Mouse (Mus musculus): ENCODE results near the gene Dgkb.

Dgkb gene

DNA sequence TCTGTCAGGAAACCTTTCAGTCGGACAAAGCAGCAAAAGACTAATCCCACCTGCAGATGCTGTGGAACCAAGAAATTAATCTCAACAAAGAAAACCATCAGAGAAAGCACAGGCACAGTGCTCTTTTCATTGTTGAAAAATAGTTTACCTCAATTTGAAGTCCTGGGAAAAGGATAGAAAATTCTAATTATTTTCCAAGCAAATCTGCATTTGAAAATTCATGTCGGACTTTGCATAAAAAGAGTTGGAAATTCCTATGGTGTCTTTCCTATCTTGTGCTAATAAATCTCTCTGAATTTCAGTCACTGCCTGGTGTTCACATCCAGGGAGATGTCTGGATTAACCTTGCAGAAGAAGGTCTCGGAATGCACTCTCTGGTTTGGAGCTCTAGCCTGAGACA lies at the start of gene Dgkb:
Gene Dgkb, plus strand, starts transcription at position 301 of the 400 bp plus-strand sequence.
- DNase-seq (ENCODE audit: low spot score in 2 of 2): no peak

DNA sequence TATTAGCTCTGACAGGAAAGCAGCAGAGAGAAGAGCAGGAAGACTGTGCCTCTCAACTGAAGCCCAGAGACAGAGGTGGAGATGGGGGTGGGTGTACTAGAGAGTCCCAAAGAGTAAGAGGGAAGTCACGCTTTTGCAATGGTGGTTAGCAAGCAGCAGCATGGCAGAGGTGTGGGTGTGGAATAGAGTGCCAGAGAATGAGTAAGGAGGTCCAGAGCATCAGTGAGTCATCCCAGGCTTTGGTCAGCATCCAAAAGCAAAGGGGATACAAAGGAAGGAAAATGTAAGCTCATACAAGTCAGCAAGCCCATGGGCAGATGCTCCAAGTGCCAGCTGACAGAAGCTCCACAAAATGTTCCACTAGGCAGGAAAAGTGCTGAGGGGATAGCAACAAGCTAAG lies 47.7 kb upstream of the Dgkb start:
- no peak for DNase-seq (ENCODE audit: low spot score in 2 of 2)

DNA sequence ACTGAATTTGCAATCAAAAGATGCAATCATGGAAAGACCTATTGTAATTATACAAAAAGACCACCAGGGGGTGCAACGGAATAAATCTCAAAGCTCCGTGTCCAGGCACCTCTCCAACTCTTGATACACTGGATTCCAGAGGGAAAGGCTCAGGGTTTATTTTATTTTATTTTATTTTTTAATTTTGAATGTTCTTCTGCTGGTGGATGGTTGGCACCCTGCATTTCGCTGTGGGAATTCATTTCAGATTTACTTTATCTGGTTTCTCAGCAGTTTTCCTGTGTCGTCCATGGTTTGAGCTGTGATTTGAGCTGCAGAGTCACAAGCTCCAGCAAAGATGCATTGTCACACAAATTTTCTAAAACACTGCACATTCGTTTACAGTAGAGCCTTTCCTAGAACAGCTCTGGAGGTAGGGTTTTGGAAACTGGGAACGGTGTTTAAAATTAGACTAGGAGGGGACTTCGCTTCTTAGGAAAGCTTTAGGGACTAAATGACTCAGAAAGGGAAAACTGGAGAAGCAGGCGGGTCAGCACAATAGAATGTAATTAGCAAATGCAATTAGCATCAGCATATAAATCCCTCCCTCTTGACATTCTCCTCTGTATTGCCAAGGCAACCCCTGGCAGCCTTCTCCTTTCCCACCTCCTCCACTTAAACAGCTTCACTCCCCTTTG lies 43.7 kb upstream of the Dgkb start:
- no peak for DNase-seq (ENCODE audit: low spot score in 2 of 2)

DNA sequence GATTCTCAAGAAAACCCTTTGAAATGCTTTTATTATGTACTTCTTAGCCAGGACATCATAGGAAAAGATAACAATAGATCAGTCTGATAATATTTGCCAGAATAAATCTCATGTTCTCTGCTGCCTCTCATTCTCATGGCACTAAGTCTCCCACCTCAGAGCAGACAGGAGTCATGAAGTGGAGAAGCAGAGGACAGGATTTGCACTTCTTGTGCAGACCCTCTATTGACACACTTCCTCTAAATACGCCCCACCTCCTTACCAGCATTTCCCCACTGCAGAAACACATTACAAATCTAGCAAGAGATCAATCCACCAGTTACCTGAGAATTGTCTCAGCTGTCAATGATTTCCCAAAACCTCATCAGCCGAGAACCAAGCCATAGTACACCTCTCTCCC lies 42.9 kb upstream of the Dgkb start:
- DNase-seq (ENCODE audit: low spot score in 2 of 2): no peak

DNA sequence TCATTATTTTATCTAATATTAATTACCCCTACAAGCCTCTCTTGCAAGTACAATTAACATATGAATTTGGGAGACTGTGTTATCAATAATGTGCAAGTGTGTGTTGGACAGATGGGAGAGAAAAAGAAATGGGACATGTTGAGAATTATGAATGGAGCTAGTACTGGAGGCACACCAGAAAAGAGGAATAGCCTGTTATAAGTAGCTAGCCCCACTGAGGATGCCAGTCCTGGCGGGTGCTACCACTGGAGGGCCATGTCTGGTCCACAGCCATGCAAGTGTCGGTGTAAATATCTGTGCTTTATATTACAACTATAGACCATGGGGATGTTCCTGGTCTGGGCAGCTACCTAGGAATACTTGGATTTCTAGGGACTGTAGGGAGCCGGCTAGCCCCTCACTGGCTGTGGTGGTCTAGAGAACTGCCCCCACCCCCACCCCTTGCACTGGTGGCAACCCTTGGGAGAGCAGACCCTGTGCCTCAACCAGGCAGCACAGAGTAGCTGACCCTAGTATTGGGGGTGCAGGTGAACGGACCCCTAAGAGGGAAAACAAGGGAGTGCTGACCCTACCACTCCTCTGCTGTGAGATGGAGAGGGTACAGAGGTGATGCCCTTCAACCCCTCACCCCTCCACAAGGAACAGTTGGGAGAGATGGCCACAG lies 21.1 kb upstream of the Dgkb start:
- DNase-seq (ENCODE audit: low spot score in 2 of 2): no peak

DNA sequence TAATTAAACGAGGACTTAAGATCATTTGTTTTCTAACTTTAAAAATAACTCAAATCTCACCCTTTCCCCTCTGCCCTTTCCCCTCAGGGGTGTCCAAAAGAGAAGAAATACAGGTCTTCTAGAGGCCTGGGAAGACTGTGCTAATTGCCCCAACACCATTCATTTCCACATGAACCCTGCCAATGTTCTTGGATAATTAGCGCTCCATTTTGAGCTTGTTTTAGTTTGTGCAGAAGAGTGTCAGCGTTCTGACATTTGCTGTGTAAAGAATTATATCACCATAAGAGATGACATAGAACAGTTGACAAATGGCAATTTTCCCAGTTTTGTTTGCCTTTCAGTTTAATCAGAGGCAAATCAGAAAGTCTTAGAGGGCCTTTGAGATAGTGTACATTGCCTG lies 3.4 kb upstream of the Dgkb start:
- DNase-seq (ENCODE audit: low spot score in 2 of 2): no peak

DNA sequence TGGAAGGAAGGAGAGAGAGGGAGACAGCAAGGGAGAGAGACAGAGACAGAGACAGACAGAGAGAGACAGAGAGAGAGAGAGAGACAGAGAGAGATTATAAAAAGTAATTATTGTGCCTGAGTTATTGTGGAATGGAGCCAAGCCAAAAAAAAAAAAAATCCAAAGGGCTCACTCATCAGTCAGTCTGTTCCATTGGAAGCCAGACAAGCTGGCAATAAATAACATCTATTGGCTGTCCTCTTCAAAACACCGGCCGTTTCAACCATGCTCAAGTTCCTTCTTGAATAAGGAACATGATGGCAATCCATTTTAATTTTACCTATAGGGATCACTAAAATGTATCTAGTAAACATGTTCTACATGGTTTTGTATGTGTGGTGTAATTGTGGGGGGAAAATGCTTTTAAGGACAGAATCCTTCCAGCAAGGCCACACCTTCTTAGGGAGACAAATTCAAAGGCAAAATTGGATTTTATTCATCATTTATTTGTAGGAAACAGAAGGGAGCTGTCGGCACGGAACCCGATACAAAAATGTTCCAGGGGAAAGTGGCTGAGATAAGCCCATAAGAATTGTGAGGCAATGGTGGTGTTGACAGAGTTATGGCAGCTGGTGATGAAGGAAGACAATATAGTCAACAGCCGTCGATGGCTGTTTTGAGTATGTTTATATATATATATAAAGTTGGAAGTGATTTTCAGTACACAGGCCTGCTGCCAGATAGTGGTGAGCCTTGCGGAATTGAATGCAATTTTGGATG lies 3.7 kb downstream of the Dgkb start:
- DNase-seq (ENCODE audit: low spot score in 2 of 2): no peak

DNA sequence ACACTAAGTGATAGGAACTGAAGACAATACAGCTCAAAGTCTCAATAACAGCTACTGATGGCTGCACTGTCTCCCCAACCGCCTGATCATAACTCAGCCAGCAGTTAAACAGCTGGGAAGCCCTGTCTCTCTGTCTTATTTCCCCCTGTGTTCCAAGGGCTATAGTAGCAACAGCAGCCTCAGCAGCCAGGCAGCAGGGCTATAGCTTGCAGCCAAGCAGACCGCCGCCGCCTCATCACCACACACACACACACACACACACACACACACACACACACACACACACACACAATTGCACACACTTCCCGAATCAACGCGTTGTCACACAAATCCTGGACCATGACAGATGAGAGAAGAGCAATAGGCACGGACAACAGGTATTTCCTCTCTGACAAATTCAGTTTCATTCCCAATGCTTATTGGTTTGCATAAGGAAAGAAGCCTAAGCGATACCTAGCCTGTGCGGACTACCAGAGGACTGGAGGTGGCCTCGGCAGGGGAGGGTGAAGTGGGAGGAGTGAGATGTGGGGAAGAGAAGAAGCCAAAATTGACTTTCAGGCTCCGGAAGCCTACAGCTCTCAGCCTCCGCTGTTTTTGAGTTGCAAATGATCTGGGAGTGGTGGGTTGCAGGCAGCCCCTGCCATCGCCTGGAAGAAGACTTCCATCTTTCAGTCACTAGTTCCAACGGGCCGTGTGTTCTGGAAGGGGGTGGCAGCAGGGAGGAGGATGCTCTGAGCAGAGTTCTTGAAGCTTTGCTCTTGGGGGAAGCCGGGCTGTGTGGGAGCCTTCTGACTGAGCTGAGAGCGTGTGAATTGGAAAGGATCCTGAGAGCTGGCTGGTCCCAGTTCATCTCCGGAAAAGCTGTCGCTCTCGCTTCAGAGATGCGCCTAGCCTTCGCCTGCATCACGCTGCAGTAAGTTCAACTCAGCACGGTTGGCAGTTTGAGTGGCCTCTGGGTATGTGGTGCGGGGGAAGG lies 62.8 kb downstream of the Dgkb start:
- DNase-seq (ENCODE audit: low spot score in 2 of 2): peak in 1 of 2 experiments; percentile 1

DNA sequence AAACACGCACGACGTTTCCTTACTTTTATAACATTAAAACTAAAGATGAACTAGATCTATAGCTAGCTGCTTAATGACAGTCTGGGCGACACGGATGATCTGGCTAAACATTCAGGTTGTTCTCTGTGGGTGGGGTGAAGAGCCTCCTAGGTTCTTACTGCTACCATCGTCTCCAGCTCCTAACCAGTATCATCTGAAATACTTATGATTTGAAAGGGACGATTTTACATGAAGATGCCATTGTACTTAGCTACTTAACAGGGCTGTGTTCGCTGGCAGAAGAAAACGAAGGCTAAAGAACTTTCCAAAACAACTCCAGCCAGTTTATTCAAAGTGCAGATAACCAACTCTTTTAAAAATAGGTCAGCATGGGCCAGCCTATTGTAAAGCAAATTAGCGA lies 63.9 kb downstream of the Dgkb start:
- DNase-seq (ENCODE audit: low spot score in 2 of 2): no peak

DNA sequence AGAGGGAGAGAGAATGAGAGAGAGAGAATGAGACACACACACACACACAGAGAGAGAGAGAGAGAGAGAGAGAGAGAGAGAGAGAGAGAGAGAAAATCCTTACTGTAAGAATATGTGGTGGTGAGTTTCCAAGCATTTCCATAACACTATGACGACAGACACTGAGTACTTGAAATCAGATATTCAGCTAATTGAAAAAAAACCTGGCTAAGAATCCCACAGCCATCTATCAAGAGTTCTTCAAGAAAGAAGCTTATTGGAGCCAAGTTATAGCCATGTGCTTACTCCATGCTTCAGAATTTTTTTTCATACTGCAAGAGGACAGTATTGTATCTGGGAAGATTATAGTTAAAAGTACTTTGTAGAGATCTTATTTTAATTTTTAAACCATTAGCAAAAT lies 65.3 kb downstream of the Dgkb start:
- no peak for DNase-seq (ENCODE audit: low spot score in 2 of 2)

DNA sequence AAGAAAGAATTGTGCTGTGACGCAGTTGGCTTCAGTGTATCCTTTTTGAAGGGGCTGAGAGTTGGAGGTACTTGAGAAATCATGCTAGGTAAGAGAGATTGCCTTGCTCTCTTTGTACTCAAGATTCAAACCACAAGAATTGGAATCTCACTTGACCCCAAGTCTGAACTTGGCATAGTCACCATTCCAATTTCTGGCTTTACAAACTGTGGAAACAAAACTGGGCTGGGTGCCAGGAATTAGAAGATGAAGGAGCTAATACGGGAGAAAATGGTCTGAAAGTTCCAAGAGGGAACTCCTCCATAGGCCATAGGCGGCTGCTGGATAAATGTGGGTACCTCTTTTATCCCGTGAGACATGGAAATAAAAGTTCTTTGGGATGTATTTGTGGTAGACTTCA lies 66.3 kb downstream of the Dgkb start:
- DNase-seq (ENCODE audit: low spot score in 2 of 2): no peak

DNA sequence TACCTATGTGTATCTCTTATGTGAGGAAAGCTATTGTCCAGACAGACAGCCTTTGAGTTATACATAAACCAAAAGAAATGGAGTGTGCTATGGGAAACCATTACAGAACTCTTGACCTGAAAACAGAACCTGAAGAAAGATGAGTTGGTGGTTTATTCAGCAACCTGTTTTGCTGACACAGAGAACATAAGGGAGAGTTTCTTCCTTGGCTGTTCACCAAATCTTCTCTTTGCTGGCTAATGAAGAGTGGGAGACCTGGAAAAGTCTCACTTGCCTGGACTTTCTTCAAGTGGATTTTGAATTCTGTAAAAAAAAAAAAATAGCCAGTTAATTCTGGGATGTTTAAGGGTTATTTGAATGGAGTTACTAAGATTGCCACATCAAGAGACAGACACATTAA lies 71.1 kb downstream of the Dgkb start:
- DNase-seq (ENCODE audit: low spot score in 2 of 2): no peak

DNA sequence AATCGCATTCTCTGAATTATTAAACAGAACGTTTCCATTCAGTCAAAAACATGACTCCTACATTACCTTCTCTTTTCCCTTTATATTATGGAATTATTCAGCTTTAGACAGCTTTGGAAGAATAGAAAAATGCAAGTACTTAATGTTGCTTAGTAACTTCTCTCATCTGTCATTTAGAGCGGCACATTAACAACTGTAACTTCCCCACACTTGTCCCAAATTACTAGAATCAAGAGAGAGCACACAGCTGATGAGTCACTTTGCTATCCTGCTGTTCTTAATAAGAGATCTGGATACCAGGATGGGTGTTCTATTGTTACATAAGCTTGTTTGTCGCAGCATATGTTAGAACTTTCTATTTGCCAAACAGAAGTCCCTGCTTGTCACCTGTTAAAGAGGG lies 71.9 kb downstream of the Dgkb start:
- no peak for DNase-seq (ENCODE audit: low spot score in 2 of 2)

DNA sequence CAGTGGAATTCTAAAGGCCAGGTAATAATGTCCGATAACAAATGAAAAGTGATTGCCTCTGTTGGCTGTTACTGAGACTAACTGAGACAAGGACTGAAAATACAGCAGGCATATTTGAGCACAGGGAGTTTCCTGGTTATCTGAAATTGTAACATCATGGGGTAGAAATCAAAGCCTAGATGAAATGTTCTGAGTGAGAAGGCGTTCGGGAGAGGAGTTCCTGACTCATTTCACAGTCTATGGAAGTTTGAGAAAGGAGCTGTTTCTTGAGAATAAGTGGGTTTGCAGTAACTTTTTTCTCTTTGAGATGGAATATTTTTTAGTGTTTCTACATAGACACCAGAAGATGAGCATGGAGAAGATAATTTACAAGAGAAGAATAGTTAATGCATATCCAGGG lies 73.8 kb downstream of the Dgkb start:
- no peak for DNase-seq (ENCODE audit: low spot score in 2 of 2)

DNA sequence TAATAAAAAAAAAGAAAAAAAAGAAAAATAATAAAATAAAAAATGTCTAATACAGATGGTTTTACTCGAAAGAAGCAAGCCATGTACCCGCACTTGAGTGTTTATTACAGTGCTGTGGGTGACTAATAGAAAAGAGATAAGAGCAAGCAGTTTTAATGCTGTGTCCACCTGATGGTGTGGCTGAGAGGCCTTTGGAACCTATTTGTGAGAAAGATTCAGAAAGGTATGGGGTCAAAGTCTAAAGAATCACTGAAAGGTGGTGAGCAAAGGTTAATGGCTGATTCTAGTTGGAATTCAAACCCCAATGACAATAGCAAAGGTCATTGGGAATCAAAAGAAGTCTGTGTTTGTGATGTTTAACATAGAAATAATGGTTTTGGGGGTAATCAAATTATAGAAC lies 124.6 kb downstream of the Dgkb start:
- no peak for DNase-seq (ENCODE audit: low spot score in 2 of 2)

DNA sequence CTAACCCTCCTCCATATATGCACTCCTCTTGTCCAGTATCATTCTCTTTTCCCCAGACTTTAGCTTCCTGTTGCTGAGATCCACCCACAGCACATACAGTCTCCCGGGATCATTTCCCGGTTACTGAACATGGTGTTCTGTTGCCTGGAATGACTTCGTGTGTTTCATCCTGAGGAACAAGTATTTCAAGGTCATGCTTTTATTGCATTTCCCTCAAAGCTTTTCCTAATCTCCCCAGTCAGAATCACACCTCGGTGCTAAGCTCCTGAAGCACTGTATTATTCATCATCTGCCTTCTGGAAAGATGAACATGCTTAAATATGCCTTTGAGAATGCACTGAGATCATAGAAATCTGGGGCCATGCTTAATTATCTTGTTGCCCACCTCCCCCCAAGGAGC lies 138.7 kb downstream of the Dgkb start:
- no peak for DNase-seq (ENCODE audit: low spot score in 2 of 2)

DNA sequence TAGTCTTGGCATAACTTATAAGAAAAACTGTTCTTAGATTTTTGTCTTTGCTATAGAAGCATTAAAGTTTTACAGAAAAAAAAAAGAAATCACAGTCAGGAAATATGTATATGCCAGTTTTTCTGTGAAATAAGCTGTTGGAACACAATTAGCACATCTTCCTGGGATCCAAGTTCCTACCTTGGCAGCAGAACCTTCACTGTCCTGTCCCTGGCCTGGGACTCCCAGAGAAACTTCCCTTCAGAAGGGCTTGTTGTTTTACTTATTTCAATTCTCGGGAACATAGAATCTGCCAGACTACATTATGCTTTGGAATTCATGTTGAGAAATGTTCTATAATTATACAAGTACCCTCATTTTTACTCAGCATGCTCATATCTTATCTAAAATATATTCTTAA lies 154.0 kb downstream of the Dgkb start:
- DNase-seq (ENCODE audit: low spot score in 2 of 2): no peak

DNA sequence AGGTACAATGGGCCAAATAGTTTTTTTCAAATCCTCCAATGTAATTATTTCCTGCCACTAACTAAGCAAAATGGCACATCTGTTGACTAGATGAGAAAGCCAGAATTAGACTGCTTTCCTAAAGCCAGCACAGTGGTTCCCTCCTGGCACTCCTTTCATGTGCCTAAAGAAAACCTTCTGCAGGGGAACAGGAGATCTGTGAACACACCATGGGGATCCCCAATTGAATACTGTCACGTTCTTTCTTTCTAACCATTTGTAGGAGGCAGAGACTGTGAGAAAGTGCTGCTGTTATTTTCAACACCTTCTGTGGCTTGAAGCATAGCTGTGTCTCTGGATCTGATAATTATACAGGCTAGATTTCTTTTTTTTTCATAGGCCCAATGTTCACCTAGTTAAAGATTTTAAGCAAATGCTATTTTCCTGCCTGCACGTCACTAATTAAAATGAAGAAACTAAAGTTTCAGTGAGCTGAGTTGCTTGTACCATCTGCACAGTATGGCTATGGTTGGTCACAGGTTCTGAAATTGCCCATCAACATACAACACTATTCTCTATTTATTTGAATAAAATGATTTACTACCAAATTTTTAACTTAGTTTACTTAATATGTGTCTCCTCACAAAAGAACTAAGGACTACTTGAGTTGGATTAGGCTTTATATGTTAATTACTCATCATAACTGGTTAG lies 161.1 kb downstream of the Dgkb start:
- no peak for DNase-seq (ENCODE audit: low spot score in 2 of 2)

DNA sequence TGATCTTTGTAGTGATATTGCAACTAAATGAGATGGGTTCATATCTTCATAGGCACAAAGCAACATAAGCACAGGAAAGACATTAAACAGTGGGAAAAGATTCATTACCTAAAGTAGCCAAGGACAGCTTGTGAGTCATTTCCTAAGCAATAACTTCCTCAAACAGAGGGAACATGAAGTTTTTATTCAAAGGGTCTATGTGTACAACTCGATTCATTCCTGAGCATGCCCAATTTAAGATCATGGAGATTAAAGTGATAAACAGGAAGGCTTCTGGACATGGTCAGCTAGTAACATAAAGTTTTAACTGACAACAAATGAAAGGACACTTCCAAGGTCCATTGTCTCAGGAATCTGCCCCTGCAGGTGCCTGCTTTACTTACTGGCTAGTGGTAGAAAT lies 167.8 kb downstream of the Dgkb start:
- no peak for DNase-seq (ENCODE audit: low spot score in 2 of 2)

DNA sequence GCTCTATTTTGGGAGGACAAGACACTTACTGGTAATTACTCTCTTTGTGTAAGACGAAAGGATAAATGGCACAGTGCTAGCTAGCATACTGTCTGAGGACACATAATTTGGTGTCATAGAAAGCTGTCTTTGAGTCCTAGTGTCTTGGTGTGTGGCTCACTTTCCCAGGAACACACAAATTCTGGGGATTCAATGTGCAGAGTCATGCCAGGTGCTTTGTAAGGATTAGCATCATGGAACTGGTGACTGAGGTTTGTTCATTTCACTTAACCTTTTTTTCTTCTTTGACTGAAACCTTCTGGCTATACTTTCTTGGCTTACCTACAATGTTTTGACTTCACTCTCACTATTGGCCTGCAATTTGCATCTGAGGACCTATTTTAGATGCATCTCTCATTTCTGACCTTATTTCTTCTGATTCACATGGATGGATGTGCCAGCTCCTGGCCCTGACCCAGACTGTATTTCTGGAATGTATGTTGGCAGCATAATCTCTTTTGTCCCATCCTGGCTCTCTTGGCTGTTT lies 170.6 kb downstream of the Dgkb start:
- no peak for DNase-seq (ENCODE audit: low spot score in 2 of 2)

DNA sequence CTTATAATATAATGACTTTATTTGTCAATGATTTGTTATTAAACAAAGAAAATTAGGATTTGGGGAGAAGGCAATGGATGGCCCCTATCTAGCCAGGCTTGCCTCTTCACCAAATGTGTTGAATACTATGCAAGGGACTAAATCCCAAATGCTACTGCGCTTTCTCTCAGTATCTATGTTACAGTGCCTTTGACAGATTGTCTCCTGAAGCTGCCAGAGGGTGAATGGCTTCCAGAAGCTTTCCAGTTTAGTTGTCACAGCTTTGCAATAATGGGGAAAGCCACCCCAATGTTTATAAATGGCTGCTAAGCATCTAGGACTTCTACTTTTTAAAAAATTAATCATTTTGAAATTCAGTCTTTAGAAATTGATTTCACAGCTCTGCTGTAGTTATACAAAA lies 175.7 kb downstream of the Dgkb start:
- no peak for DNase-seq (ENCODE audit: low spot score in 2 of 2)
